ENCODE assay signal across 19 mouse cellular contexts in the genomic region with DNA sequence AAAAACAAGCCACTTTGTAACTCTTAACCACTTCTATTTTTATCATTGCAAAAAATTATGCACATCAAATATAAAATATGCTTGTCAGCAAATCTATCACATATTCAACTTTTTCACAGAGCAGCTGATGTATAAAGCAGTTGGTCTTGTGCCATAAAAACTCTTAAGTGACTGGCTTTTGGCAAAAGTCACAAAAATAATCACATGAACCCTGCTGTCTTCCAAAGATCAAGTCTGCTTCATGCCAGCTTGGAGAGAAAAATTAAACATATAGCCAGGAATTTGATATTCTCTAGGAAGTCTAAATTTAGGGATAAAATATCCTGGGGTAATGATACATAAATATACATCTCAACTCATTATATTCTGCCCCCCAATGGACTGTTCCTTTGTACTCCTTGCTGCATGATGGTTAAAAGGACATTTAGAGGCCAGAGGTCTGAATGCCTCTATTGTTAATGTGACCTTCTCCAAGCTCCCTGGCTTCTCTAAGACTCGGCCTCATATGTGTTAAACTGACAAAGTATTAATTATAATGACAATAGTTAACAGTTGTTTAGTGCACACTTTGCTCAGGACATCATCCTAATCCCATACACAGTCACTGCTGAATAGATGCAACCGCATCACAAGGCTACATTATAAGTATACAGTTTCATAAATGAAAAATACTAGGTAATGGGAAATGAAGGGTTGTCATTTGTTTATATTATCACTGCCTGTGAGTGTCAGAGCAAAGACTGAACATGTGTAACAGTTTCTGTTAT.
DNase-seq lines count a peak whose midpoint lies in the region; ATAC-seq lines count a peak whose summit lies in the region.
"Had no signal": no experiment of that assay in that cellular context is flagged by ENCODE, and none has a peak within 500 bp of the region (broad histone marks: within the 10 kb centered on the region; RNA-seq: fewer than 3 reads in every experiment).

No protein-coding gene starts in this region.

- H3K36me3 ChIP-seq in embryonic facial prominence, embryonic 14.5 days (ENCODE audit: control insufficient read depth, insufficient read depth, low read length): no peaks in the 10 kb centered on the region
- H3K36me3 ChIP-seq in embryonic facial prominence, embryonic 10.5 days (replicated peaks): no peaks in the 10 kb centered on the region
- no peaks in the 10 kb centered on the region for H3K36me3 ChIP-seq in forebrain, embryonic 16.5 days (ENCODE audit: control insufficient read depth, insufficient read depth)
- H3K36me3 ChIP-seq: embryonic facial prominence, embryonic 12.5 days; heart, embryonic 12.5 days; hindbrain, embryonic 10.5 days; intestine, embryonic 15.5 days had no signal

- H3K4me1 ChIP-seq in embryonic facial prominence, embryonic 14.5 days (ENCODE audit: control insufficient read depth, insufficient read depth, low read length): no peaks in the 10 kb centered on the region
- H3K4me1 ChIP-seq in embryonic facial prominence, embryonic 10.5 days: no peaks in the 10 kb centered on the region
- H3K4me1 ChIP-seq in forebrain, embryonic 16.5 days (replicated peaks; ENCODE audit: control insufficient read depth, insufficient read depth, low read length): 0 out of 2 replicates have a peak, but pooled peaks cover 2% of the 10 kb centered on the region
- H3K4me1 ChIP-seq: embryonic facial prominence, embryonic 12.5 days; heart, embryonic 12.5 days; hindbrain, embryonic 10.5 days; intestine, embryonic 15.5 days had no signal

- 56% methylated on average over 2 of the region's 2 CpGs for WGBS in embryonic facial prominence, embryonic 14.5 days
- WGBS in embryonic facial prominence, embryonic 10.5 days: 54% methylated on average over 2 of the region's 2 CpGs
- 22% methylated on average over 2 of the region's 2 CpGs for WGBS in forebrain, embryonic 16.5 days

- H3K4me2 ChIP-seq in embryonic facial prominence, embryonic 14.5 days (ENCODE audit: low read depth, low read length): no peak overlapping the region
- no peak overlapping the region for H3K4me2 ChIP-seq in forebrain, embryonic 16.5 days (ENCODE audit: low read length)
- H3K4me2 ChIP-seq: embryonic facial prominence, embryonic 12.5 days; heart, embryonic 12.5 days; hindbrain, embryonic 14.5 days; intestine, embryonic 15.5 days had no signal

- H3K27me3 ChIP-seq in embryonic facial prominence, embryonic 14.5 days (replicated peaks; ENCODE audit: control insufficient read depth, insufficient read depth, low read length): no peaks in the 10 kb centered on the region
- no peaks in the 10 kb centered on the region for H3K27me3 ChIP-seq in embryonic facial prominence, embryonic 10.5 days (replicated peaks; ENCODE audit: low read depth, poor library complexity, severe bottlenecking)
- H3K27me3 ChIP-seq in forebrain, embryonic 16.5 days (replicated peaks; ENCODE audit: control insufficient read depth, insufficient read depth, low read length): no peaks in the 10 kb centered on the region
- H3K27me3 ChIP-seq: CH12.LX; embryonic facial prominence, embryonic 12.5 days; heart, embryonic 12.5 days; intestine, embryonic 15.5 days had no signal

- no peak overlapping the region for H3K9ac ChIP-seq in embryonic facial prominence, embryonic 14.5 days (ENCODE audit: low read depth, low read length)
- H3K9ac ChIP-seq in forebrain, embryonic 16.5 days (replicated peaks; ENCODE audit: low read depth, low read length): no peak overlapping the region
- H3K9ac ChIP-seq: embryonic facial prominence, embryonic 12.5 days; heart, embryonic 12.5 days; hindbrain, embryonic 14.5 days; intestine, embryonic 15.5 days had no signal

- peak; percentile 22 for DNase-seq in embryonic facial prominence, embryonic 14.5 days (ENCODE audit: low spot score)
- DNase-seq in embryonic facial prominence, embryonic 10.5 days (ENCODE audit: low spot score): no peak
- DNase-seq in ES-CJ7 (ENCODE audit: low read depth, low spot score) (peak; percentile 6), ZHBTc4 (ENCODE audit: low read depth, low spot score) (peak; percentile 5)
- no peak for DNase-seq in yolk sac, embryonic 10.5 days (ENCODE audit: low spot score)
- no peak for DNase-seq in lung, postnatal 36 days
- DNase-seq: adrenal gland, postnatal 14 days; cerebellum, adult 11 months; cerebellum, adult 8-10 months; cerebellum, postnatal 14 days; gastrocnemius, postnatal 14 days; kidney, adult 18-20 months had no signal

- H3K27ac ChIP-seq in embryonic facial prominence, embryonic 14.5 days (replicated peaks; ENCODE audit: low read depth, low read length): no peak overlapping the region
- no peak overlapping the region for H3K27ac ChIP-seq in embryonic facial prominence, embryonic 10.5 days (replicated peaks)
- H3K27ac ChIP-seq in forebrain, embryonic 16.5 days (ENCODE audit: low read length): peak overlapping the region; percentile 65
- H3K27ac ChIP-seq: embryonic facial prominence, embryonic 12.5 days; hindbrain, embryonic 10.5 days; hindbrain, embryonic 14.5 days; intestine, embryonic 15.5 days had no signal

- no peak overlapping the region for H3K4me3 ChIP-seq in embryonic facial prominence, embryonic 14.5 days (ENCODE audit: low read depth, low read length)
- no peak overlapping the region for H3K4me3 ChIP-seq in embryonic facial prominence, embryonic 10.5 days
- H3K4me3 ChIP-seq in forebrain, embryonic 16.5 days (replicated peaks; ENCODE audit: low read length): no peak overlapping the region
- H3K4me3 ChIP-seq: embryonic facial prominence, embryonic 12.5 days; heart, embryonic 12.5 days; hindbrain, embryonic 10.5 days; intestine, embryonic 15.5 days had no signal

- ATAC-seq in embryonic facial prominence, embryonic 14.5 days (ENCODE audit: low read depth): no peak
- peak; percentile 83 for ATAC-seq in forebrain, embryonic 16.5 days
- ATAC-seq: intestine, embryonic 15.5 days had no signal

- H3K9me3 ChIP-seq in embryonic facial prominence, embryonic 14.5 days (ENCODE audit: control insufficient read depth, low read length): no peaks in the 10 kb centered on the region
- H3K9me3 ChIP-seq in embryonic facial prominence, embryonic 10.5 days: no peaks in the 10 kb centered on the region
- H3K9me3 ChIP-seq in forebrain, embryonic 16.5 days (ENCODE audit: control insufficient read depth, low read length): no peaks in the 10 kb centered on the region
- H3K9me3 ChIP-seq: embryonic facial prominence, embryonic 12.5 days; heart, embryonic 12.5 days; hindbrain, embryonic 10.5 days; intestine, embryonic 15.5 days had no signal

Comparison
In these comparisons a context has a peak if more than half of its experiments do, and no peak if none do; other contexts are left out.
1. DNase-seq: peak in embryonic facial prominence, embryonic 14.5 days (single experiment), ES-CJ7 (single experiment) and ZHBTc4 (single experiment); none in embryonic facial prominence, embryonic 10.5 days (single experiment), yolk sac, embryonic 10.5 days (single experiment) and lung, postnatal 36 days (single experiment).